Mouse (Mus musculus) myocyte (in vitro differentiated cells): ENCODE measurements around the gene Kcnh2.

ENCODE experiments used
- CEBPB ChIP-seq: IDR thresholded peaks from 2 replicates; pipeline ENCODE4 v1.6.1; 2011; ENCODE audit warnings: mild to moderate bottlenecking, moderate library complexity; ENCODE audit not compliant: poor library complexity, insufficient read depth, severe bottlenecking
- E2F4 ChIP-seq: IDR thresholded peaks from one replicate; pipeline ENCODE4 v1.6.1; 2011; ENCODE audit warnings: mild to moderate bottlenecking, control low read depth, moderate library complexity; ENCODE audit not compliant: insufficient read depth
- MAX ChIP-seq: IDR thresholded peaks from one replicate; pipeline ENCODE4 v1.6.1; 2011; ENCODE audit warnings: low read depth, mild to moderate bottlenecking, control low read depth
- MYOD1 ChIP-seq, 3 experiments: IDR thresholded peaks; one replicate each; pipeline ENCODE4 v1.6.1; 2011; ENCODE audit warnings: control low read depth in 2 of 3, low read depth in 2 of 3, mild to moderate bottlenecking in 2 of 3, moderate library complexity in 1 of 3; ENCODE audit not compliant: insufficient read length in 2 of 3, control insufficient read depth in 1 of 3
- POLR2A ChIP-seq: IDR thresholded peaks from one replicate; pipeline ENCODE4 v1.6.1; 2011; ENCODE audit warnings: low read depth, mild to moderate bottlenecking, control low read depth, moderate library complexity; ENCODE audit not compliant: insufficient read length
- POLR2AphosphoS2 ChIP-seq: IDR thresholded peaks from one replicate; pipeline ENCODE4 v1.6.1; 2011; ENCODE audit warnings: low read depth, control low read depth; ENCODE audit not compliant: insufficient read length
- REST ChIP-seq: IDR thresholded peaks from one replicate; pipeline ENCODE4 v1.6.1; 2011; ENCODE audit warnings: mild to moderate bottlenecking, control low read depth, moderate library complexity; ENCODE audit not compliant: insufficient read depth, insufficient read length
- SRF ChIP-seq: IDR thresholded peaks from one replicate; pipeline ENCODE4 v1.6.1; 2011; ENCODE audit warnings: low read depth; ENCODE audit not compliant: control insufficient read depth, insufficient read length
- TCF12 ChIP-seq: IDR thresholded peaks from one replicate; pipeline ENCODE4 v1.6.1; 2011; ENCODE audit warnings: mild to moderate bottlenecking, control low read depth; ENCODE audit not compliant: poor library complexity, insufficient read depth, severe bottlenecking

GRCm38 (mm10) chr5:24326166-24326841 lies 25.1 kb downstream of the Kcnh2 start:
- no peak for TF ChIP-seq POLR2AphosphoS2
- TF ChIP-seq POLR2A = no peak
- no peak for TF ChIP-seq CEBPB
- no peak for TF ChIP-seq MAX
- no peak for TF ChIP-seq SRF
- TF ChIP-seq REST = no peak
- TF ChIP-seq TCF12 = no peak
- TF ChIP-seq MYOD1 (IDR thresholded peaks at IDR 0.05; ENCODE audit: control insufficient read depth in 1 of 3, insufficient read length in 2 of 3, low read depth in 2 of 3) = no peak
- TF ChIP-seq E2F4 = no peak
